Mouse (Mus musculus) lung, adult 2 months (tissue): Measurements from ENCODE around the gene Ube2z.

Experiments used
- CTCF ChIP-seq: fragments of 200-500 bp; IDR thresholded peaks from 2 replicates; pipeline ENCODE4 v1.5.1; 2011; ENCODE audit warnings: mild to moderate bottlenecking, low read length, control low read depth; ENCODE audit not compliant: insufficient read depth
- POLR2A ChIP-seq: fragments of 200-500 bp; IDR thresholded peaks from 2 replicates; pipeline ENCODE4 v1.6.1; 2011; ENCODE audit warnings: low read depth, mild to moderate bottlenecking, control low read depth, low read length, borderline replicate concordance; ENCODE audit errors: extremely low read depth

DNA sequence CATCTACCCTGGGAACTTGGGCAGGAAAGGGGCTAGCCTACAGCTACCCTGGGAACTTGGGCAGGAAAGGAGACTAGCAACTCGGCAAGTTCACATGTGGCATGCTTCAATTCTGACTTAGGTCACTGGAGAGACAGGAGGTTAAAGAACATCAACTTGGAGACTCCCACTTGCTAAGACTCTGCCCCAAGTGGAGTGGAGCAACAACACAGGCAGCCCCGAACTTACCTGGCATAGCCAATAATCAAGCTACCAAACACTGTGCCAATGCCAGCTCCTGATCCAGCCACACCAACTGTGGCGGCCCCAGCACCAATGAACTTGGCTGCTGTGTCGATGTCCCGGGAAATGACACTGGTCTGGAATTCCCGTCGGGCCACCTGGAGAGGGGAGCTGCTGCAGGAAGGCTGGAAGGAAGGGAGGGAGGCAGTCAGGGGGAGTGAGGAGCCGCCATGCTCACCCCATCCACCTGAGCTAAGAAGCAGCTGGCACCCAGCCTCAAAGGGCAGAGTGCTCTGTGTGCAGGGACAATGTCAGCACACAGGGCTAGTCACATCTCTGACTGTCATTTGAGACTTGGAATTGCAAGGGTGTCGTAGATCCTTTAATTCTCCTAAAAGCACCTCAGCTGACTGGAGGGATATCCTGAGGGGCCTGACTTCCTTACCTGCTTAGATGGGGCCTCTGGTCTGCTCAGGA is 8.3 kb upstream of the Ube2z start:
- TF ChIP-seq POLR2A (no peak), CTCF (no peak)
